Mouse (Mus musculus): ENCODE measurements around the gene Ttc17.

DNA sequence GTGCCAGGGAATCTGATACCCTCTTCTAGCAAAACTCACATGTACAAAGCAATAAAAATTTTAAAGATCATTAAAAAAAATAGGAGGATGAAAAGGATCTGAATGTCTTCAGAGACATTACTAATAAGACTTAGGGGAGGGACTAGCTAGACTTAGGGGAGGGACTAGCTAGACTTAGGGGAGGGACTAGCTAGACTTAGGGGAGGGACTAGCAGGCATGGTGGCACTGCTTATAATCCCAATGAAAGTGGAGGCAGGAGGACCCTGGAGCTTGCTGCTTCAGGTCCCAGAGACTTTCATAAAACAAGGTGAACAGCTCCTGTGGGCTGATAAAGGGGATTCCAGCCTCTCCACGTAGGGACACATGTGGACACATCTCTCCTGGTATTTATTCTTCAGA lies 28.3 kb upstream of the Ttc17 start:
- TF ChIP-seq CTCF (IDR thresholded peaks at IDR 0.05; ENCODE audit: low read depth, low read length), result no peak
- TF ChIP-seq POLR2A (IDR thresholded peaks at IDR 0.05; ENCODE audit: borderline replicate concordance, low read depth, low read length), result no peak
